Mouse (Mus musculus): ENCODE results near the gene Pgbd5. TPM values are rescaled to one million over a fixed set of nuclear protein-coding genes. Genes with fewer than 3 reads are reported as not detected.

Pgbd5 gene
- total RNA-seq, 2 experiments from 2014 or later = 0.57 to 0.73 TPM

GRCm38 (mm10) chr8:124361773-124362427 is 77.6 kb downstream of the Pgbd5 start:
- no peak for DNase-seq
- intact Hi-C loops (cut with DNase I; ENCODE audit: low total_unique reads) = no loop called here

GRCm38 (mm10) chr8:124360911-124361310 is 78.5 kb downstream of the Pgbd5 start:
- DNase-seq = no peak
- intact Hi-C loops (cut with DNase I; ENCODE audit: low total_unique reads) = no loop called here

GRCm38 (mm10) chr8:124351636-124352035 is 87.8 kb downstream of the Pgbd5 start:
- no peak for DNase-seq
- intact Hi-C loops (cut with DNase I; ENCODE audit: low total_unique reads) = loop anchor here (5.0 kb wide), 1 partner anchor 429 kb away; no protein-coding TSS in a partner anchor

- intact Hi-C loops (cut with DNase I; ENCODE audit: low total_unique reads) = loop anchor here (2.0 to 5.0 kb wide), 3 partner anchors 117 to 427 kb away; partner anchors contain the start of gene Galnt2
- peak; percentile 69 for DNase-seq
Measured at GRCm38 (mm10) chr8:124349663-124350062, 89.8 kb downstream of the Pgbd5 start.

GRCm38 (mm10) chr8:124348087-124348486 is 91.4 kb downstream of the Pgbd5 start:
- DNase-seq = no peak

GRCm38 (mm10) chr8:124346852-124347523 is 92.5 kb downstream of the Pgbd5 start:
- peak; percentile 62 for DNase-seq
- intact Hi-C loops (cut with DNase I; ENCODE audit: low total_unique reads) = loop anchor here (5.0 kb wide), 1 partner anchor 115 kb away; the partner anchor contains the start of gene Galnt2

More at GRCm38 (mm10) chr8:124348087-124348486, 91.4 kb downstream of the Pgbd5 start:
- intact Hi-C loops (cut with DNase I; ENCODE audit: low total_unique reads) = loop anchor here (2.0 to 5.0 kb wide), 2 partner anchors 116 to 295 kb away; partner anchors contain the start of gene Galnt2

- no peak for DNase-seq
- intact Hi-C loops (cut with DNase I; ENCODE audit: low total_unique reads) = loop anchor here (5.0 kb wide), 1 partner anchor 113 kb away; the partner anchor contains the start of gene Galnt2
Measured at GRCm38 (mm10) chr8:124345098-124345497, 94.4 kb downstream of the Pgbd5 start.

- no peak for DNase-seq
- intact Hi-C loops (cut with DNase I; ENCODE audit: low total_unique reads) = no loop called here
Measured at GRCm38 (mm10) chr8:124343991-124344390, 95.5 kb downstream of the Pgbd5 start.

- intact Hi-C loops (cut with DNase I; ENCODE audit: low total_unique reads) = no loop called here
- no peak for DNase-seq
Measured at GRCm38 (mm10) chr8:124343151-124343550, 96.3 kb downstream of the Pgbd5 start.

GRCm38 (mm10) chr8:124340360-124341068 is 98.9 kb downstream of the Pgbd5 start:
- DNase-seq = no peak
- intact Hi-C loops (cut with DNase I; ENCODE audit: low total_unique reads) = no loop called here

- DNase-seq = no peak
- intact Hi-C loops (cut with DNase I; ENCODE audit: low total_unique reads) = no loop called here
Measured at GRCm38 (mm10) chr8:124339742-124340141, 99.7 kb downstream of the Pgbd5 start.

- intact Hi-C loops (cut with DNase I; ENCODE audit: low total_unique reads) = no loop called here
- DNase-seq = no peak
Measured at GRCm38 (mm10) chr8:124336302-124336701, 103.2 kb downstream of the Pgbd5 start.

GRCm38 (mm10) chr8:124331706-124332105 is 107.8 kb downstream of the Pgbd5 start:
- intact Hi-C loops (cut with DNase I; ENCODE audit: low total_unique reads) = no loop called here
- no peak for DNase-seq

- DNase-seq = no peak
- intact Hi-C loops (cut with DNase I; ENCODE audit: low total_unique reads) = no loop called here
Measured at GRCm38 (mm10) chr8:124331094-124331493, 108.4 kb downstream of the Pgbd5 start.

GRCm38 (mm10) chr8:124330433-124330832 is 109.0 kb downstream of the Pgbd5 start:
- intact Hi-C loops (cut with DNase I; ENCODE audit: low total_unique reads) = no loop called here
- peak; percentile 47 for DNase-seq

GRCm38 (mm10) chr8:124329690-124330089 is 109.8 kb downstream of the Pgbd5 start:
- intact Hi-C loops (cut with DNase I; ENCODE audit: low total_unique reads) = no loop called here
- no peak for DNase-seq

- no peak for DNase-seq
- intact Hi-C loops (cut with DNase I; ENCODE audit: low total_unique reads) = no loop called here
Measured at GRCm38 (mm10) chr8:124328259-124328658, 111.2 kb downstream of the Pgbd5 start.

- DNase-seq = no peak
- intact Hi-C loops (cut with DNase I; ENCODE audit: low total_unique reads) = no loop called here
Measured at GRCm38 (mm10) chr8:124323356-124323755, 116.1 kb downstream of the Pgbd5 start.

GRCm38 (mm10) chr8:124321227-124321840 is 118.1 kb downstream of the Pgbd5 start:
- intact Hi-C loops (cut with DNase I; ENCODE audit: low total_unique reads) = no loop called here
- DNase-seq = no peak

- DNase-seq = no peak
- intact Hi-C loops (cut with DNase I; ENCODE audit: low total_unique reads) = no loop called here
Measured at GRCm38 (mm10) chr8:124319316-124319652, 120.2 kb downstream of the Pgbd5 start.

All from gastrocnemius, postnatal 14 days (tissue).